Mouse (Mus musculus) ES-E14 (cell line): ENCODE data around the gene Sec24b. TPM values are rescaled to one million over a fixed set of nuclear protein-coding genes. Genes with fewer than 3 reads are reported as not detected.
A peak's percentile ranks its signal among the peaks of the same experiment; 100 is the strongest.

Experiments
- DNase-seq: peaks from one replicate; pipeline ENCODE4 v3.0.0-alpha.2; 2013; ENCODE audit warnings: low read depth, low spot score
- H3K27ac ChIP-seq: 2 replicates; pipeline ENCODE4 v1.5.1; 2012; ENCODE audit warnings: low read depth, mild to moderate bottlenecking, low read length, moderate library complexity, mixed read lengths; ENCODE audit not compliant: poor library complexity, insufficient read depth, severe bottlenecking
- H3K36me3 ChIP-seq: 2 replicates; pipeline ENCODE4 v1.6.1; 2012; ENCODE audit warnings: mild to moderate bottlenecking, low read length, moderate library complexity, mixed read lengths; ENCODE audit not compliant: control insufficient read depth, poor library complexity, insufficient read depth, severe bottlenecking
- H3K4me1 ChIP-seq, 2 experiments: fragments of 150-350 bp in 1 of 2; sonication (generic) in 1 of 2; 2 replicates each; pipeline ENCODE4 v1.6.1; 2012; ENCODE audit warnings: low read length in 2 of 2, mild to moderate bottlenecking in 1 of 2, mixed read lengths in 1 of 2; ENCODE audit not compliant: control insufficient read depth in 2 of 2, insufficient read depth in 2 of 2, poor library complexity in 1 of 2
- H3K4me3 ChIP-seq, 2 experiments: fragments of 150-350 bp in 1 of 2; sonication (generic) in 1 of 2; 2 replicates each; pipeline ENCODE4 v1.5.1; 2012; ENCODE audit warnings: low read length in 2 of 2, low read depth in 1 of 2, mild to moderate bottlenecking in 1 of 2, mixed read lengths in 1 of 2; ENCODE audit not compliant: insufficient read depth in 1 of 2, poor library complexity in 1 of 2, severe bottlenecking in 1 of 2
- H3K9ac ChIP-seq: 2 replicates; pipeline ENCODE4 v1.6.1; 2012; ENCODE audit warnings: low read depth, mild to moderate bottlenecking, low read length, mixed read lengths; ENCODE audit not compliant: poor library complexity, insufficient read depth, severe bottlenecking
- H3K9me3 ChIP-seq: fragments of 150-350 bp; sonication (generic); 2 replicates; pipeline ENCODE4 v1.6.1; 2012; ENCODE audit warnings: low read depth, mild to moderate bottlenecking, low read length; ENCODE audit not compliant: control insufficient read depth, insufficient read depth
- CHD2 ChIP-seq: IDR thresholded peaks from 2 replicates; pipeline ENCODE4 v1.6.1; 2014; ENCODE audit warnings: mild to moderate bottlenecking, low read depth, low read length, inconsistent platforms
- HCFC1 ChIP-seq: IDR thresholded peaks from 2 replicates; pipeline ENCODE4 v1.6.1; 2012; ENCODE audit warnings: low read length, inconsistent platforms, borderline replicate concordance; ENCODE audit not compliant: insufficient read depth
- MAFK ChIP-seq: IDR thresholded peaks from 2 replicates; pipeline ENCODE4 v1.6.1; 2014; ENCODE audit warnings: mild to moderate bottlenecking, low read depth, low read length, inconsistent platforms; ENCODE audit not compliant: insufficient read depth
- ZC3H11A ChIP-seq: IDR thresholded peaks from 2 replicates; pipeline ENCODE4 v1.6.1; 2012; ENCODE audit warnings: low read depth, mild to moderate bottlenecking, inconsistent platforms, low read length, borderline replicate concordance
- ZNF384 ChIP-seq: IDR thresholded peaks from 2 replicates; pipeline ENCODE4 v1.6.1; 2012; ENCODE audit warnings: low read depth, low read length, inconsistent platforms
- in situ Hi-C, 2 experiments: fragments of 600-800 bp; cut with MboI; formaldehyde crosslinking; loops; one replicate each; pipeline ENCODE4 v1.15.1; 2025; ENCODE audit warnings: low sequenced_read_pairs in 2 of 2, inconsistent platforms in 1 of 2; ENCODE audit not compliant: unreplicated experiment in 2 of 2
- total RNA-seq: library from RNA; depleted of rRNA; stranded (reverse); fragments of 300-350 nt; gene quantifications from 2 replicates; pipeline ENCODE4 v1.2.3, GENCODE M21; 2012

Gene Sec24b
- total RNA-seq, 1 experiment = 39.6 TPM

DNA sequence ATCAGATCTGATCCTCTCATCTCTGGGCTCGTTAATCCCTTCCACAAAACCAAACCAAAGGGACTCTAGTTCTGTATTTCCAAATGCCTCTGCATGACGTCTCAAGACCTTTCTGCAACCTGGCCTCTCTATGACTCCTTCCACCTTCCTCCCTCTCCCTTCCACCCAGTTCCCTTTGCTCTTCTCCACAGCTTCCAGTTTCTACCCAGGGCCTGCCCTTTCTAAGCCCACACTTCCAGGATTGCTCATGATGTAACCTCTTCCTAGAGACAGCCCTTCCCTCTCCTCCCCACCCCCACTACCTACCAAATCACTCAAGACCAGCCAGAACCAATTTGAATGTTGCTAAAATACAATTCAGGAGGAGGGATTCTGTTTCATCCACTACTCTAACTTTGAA lies 2.9 kb downstream of the Sec24b start:
- no peak for DNase-seq
- TF ChIP-seq ZNF384 (no peak), HCFC1 (no peak), MAFK (no peak), ZC3H11A (no peak), CHD2 (no peak)
- peaks cover 2% of the 10 kb centered on the region; the same call in 1 of the 2 replicates for H3K36me3 ChIP-seq
- peaks cover 0 to 9% of the 10 kb centered on the region in 2 experiments; a peak in 3 of 4 replicates for H3K4me1 ChIP-seq
- H3K4me3 ChIP-seq = no peak overlapping the region
- no peaks in the 10 kb centered on the region for H3K9me3 ChIP-seq
- in situ Hi-C loops = no loop called here
- peak overlapping the region; percentile 27; the same call in 1 of the 2 replicates for H3K9ac ChIP-seq
- no peak overlapping the region for H3K27ac ChIP-seq

DNA sequence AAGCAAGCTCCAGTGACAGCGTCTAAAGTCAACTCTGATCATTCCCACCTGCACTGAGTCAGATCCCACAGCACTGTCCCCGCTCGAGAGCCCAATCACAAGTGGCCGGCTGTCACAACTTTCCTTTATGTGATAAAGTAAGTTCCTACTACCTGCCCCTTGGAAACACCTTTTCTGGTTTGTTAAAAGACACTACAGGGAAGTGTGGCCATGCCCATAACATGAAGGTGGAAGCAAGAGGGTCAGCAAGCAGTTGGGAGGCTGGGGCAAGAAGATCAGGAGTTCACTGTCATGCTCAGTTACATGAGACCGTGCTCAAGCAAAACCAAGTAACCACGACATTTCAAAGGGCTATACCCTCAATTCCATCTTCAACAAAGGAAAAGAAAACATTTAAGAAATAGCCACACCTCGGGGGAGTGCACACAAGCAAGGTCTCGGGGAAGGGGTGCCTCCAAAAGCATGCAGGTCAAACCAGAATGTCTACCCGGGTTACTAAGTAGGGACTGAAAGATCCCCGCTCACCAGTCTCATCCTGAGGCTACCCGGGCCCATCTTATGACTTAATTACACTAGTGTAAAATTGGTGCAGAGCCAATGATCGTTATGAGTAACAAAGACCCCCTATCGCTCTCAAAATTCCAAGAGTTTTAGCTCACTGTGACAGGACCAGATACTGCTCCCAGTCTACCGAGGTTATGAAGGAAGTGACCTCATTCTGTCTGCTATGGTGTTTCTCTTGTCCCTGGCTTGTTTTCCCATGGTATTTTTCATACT lies 3.6 kb downstream of the Sec24b start:
- TF ChIP-seq ZC3H11A = no peak
- TF ChIP-seq CHD2 = no peak
- no peak for TF ChIP-seq HCFC1
- TF ChIP-seq MAFK = no peak
- TF ChIP-seq ZNF384 = no peak
- in situ Hi-C loops = no loop called here
- Histone ChIP-seq H3K4me3 (no peak overlapping the region), H3K27ac (no peak overlapping the region), H3K9ac (no peak overlapping the region), H3K9me3 (no peaks in the 10 kb centered on the region), H3K36me3 (peaks cover 2% of the 10 kb centered on the region; the same call in 1 of the 2 replicates), H3K4me1 (peaks cover 0 to 12% of the 10 kb centered on the region in 2 experiments; a peak in 3 of 4 replicates)
- DNase-seq = no peak

DNA sequence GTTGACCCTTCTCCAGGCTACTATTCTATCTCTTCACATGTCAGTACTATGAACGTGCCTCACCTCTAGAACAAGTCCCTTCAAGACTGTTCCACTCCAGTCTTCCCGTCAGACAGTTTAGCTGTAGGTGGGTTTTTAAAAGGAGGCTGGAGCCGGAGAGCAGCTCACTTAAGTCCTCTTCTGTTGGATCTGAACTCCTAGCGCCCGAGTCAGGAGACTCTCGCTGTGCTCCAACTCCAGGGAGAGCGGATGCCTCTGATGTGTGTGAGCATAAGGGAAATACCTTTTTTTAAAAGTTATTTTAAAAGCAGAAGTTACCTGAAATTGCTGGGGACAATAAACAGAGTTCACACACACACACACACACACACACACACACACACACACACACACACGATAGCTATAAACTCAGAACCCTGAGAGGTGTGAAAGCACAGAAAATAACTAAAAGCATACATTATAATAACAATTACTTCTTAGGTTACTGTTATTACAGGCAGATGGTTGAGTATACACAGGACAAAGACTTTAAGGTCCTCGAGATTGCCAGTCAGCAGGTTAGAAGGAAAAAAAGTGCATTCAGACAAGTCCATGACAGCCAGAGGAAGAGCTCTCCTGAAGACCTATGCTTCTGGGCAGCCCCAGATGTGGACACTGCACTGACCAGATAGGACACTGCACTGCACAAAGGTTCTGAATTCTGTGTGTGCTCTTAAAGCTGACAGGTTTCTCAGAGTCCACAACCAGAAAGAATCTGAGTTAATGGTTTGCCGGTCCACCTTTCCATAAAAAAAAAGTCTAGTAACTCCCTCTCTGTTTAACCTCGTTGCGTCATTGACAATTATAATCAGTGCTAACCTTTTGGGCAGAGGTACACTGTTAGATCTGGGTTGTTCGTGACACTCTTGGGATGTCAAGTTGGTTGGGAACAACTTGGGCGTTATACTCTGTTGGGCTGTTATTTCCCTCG lies 5.7 kb downstream of the Sec24b start:
- H3K4me3 ChIP-seq = no peak overlapping the region
- no peak overlapping the region for H3K27ac ChIP-seq
- H3K36me3 ChIP-seq = peaks cover 5% of the 10 kb centered on the region; the same call in 1 of the 2 replicates
- in situ Hi-C loops = no loop called here
- peaks cover 0 to 16% of the 10 kb centered on the region in 2 experiments; a peak in 3 of 4 replicates for H3K4me1 ChIP-seq
- TF ChIP-seq HCFC1 (no peak), ZC3H11A (no peak), ZNF384 (no peak), MAFK (no peak), CHD2 (no peak)
- H3K9ac ChIP-seq = no peak overlapping the region
- H3K9me3 ChIP-seq = no peaks in the 10 kb centered on the region
- no peak for DNase-seq

DNA sequence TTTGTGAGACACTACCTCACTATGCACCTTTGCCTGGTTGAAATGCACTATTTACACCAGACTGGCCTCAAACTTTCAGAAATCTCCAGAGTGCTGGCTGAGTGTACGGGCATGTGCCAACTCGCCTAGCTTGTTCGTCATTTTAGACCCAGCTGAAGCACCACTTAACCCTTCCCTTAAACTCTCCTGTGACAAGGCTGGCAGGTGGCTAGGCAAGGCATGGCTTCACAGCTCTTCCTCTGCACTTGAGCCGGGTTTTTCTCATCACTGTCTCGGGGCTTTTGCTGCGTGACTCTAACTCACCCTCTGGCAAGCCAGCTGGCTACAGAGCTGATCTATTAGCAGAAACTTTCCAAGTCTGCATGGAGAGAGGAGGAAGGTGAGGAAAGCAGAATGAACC lies 6.8 kb downstream of the Sec24b start:
- Histone ChIP-seq H3K4me3 (no peak overlapping the region), H3K4me1 (peaks cover 0 to 16% of the 10 kb centered on the region in 2 experiments; a peak in 3 of 4 replicates), H3K9ac (no peak overlapping the region), H3K27ac (no peak overlapping the region), H3K9me3 (no peaks in the 10 kb centered on the region), H3K36me3 (peaks cover 5% of the 10 kb centered on the region; the same call in 1 of the 2 replicates)
- no peak for DNase-seq
- TF ChIP-seq ZC3H11A = no peak
- no peak for TF ChIP-seq MAFK
- no peak for TF ChIP-seq ZNF384
- TF ChIP-seq HCFC1 = no peak
- TF ChIP-seq CHD2 = no peak
- in situ Hi-C loops = no loop called here
